Mouse (Mus musculus): ENCODE measurements around the gene Fam118b. TPM values are rescaled to one million over a fixed set of nuclear protein-coding genes. Genes with fewer than 3 reads are reported as not detected.

The Fam118b gene
- polyA plus RNA-seq, 1 experiment from 2014 or later, result 58.2 TPM

- no peak for ATAC-seq
- Histone ChIP-seq H3K4me3 (ENCODE audit: low read length) (no peak overlapping the region), H3K9me3 (ENCODE audit: control insufficient read depth, low read length) (peaks cover 5% of the 10 kb centered on the region; the same call in 1 of the 2 replicates), H3K36me3 (ENCODE audit: control insufficient read depth, insufficient read depth, low read length) (no peaks in the 10 kb centered on the region), H3K4me2 (ENCODE audit: low read depth, low read length) (no peak overlapping the region), H3K27me3 (replicated peaks; ENCODE audit: control insufficient read depth, insufficient read depth, low read length) (no peaks in the 10 kb centered on the region), H3K9ac (ENCODE audit: low read depth, low read length) (no peak overlapping the region), H3K4me1 (ENCODE audit: control insufficient read depth, insufficient read depth, low read length) (peaks cover 6% of the 10 kb centered on the region; the same call in 1 of the 2 replicates), H3K27ac (ENCODE audit: low read length) (no peak overlapping the region)
- WGBS, result 82% methylated on average over 5 of the region's 5 CpGs
Observed at GRCm38 (mm10) chr9:35293465-35293864, 25.9 kb upstream of the Fam118b start.

- Histone ChIP-seq H3K4me2 (ENCODE audit: low read depth, low read length) (no peak overlapping the region), H3K4me1 (ENCODE audit: control insufficient read depth, insufficient read depth, low read length) (peaks cover 6% of the 10 kb centered on the region; the same call in 1 of the 2 replicates), H3K9ac (ENCODE audit: low read depth, low read length) (no peak overlapping the region), H3K27ac (ENCODE audit: low read length) (no peak overlapping the region), H3K4me3 (ENCODE audit: low read length) (no peak overlapping the region), H3K27me3 (replicated peaks; ENCODE audit: control insufficient read depth, insufficient read depth, low read length) (no peaks in the 10 kb centered on the region), H3K9me3 (ENCODE audit: control insufficient read depth, low read length) (no peaks in the 10 kb centered on the region), H3K36me3 (ENCODE audit: control insufficient read depth, insufficient read depth, low read length) (no peaks in the 10 kb centered on the region)
- 60% methylated on average over 4 of the region's 4 CpGs for WGBS
- peak; percentile 39 for ATAC-seq
Observed at GRCm38 (mm10) chr9:35290916-35291315, 23.3 kb upstream of the Fam118b start.

- Histone ChIP-seq H3K27me3 (replicated peaks; ENCODE audit: control insufficient read depth, insufficient read depth, low read length) (no peaks in the 10 kb centered on the region), H3K9me3 (ENCODE audit: control insufficient read depth, low read length) (no peaks in the 10 kb centered on the region), H3K36me3 (ENCODE audit: control insufficient read depth, insufficient read depth, low read length) (no peaks in the 10 kb centered on the region), H3K4me3 (ENCODE audit: low read length) (no peak overlapping the region), H3K4me1 (ENCODE audit: control insufficient read depth, insufficient read depth, low read length) (peaks cover 6% of the 10 kb centered on the region; the same call in 1 of the 2 replicates), H3K4me2 (ENCODE audit: low read depth, low read length) (peak overlapping the region; percentile 20; the same call in 1 of the 2 replicates), H3K27ac (ENCODE audit: low read length) (0 out of 2 replicates have a peak overlapping the region, but pooled peaks have one; percentile 35), H3K9ac (ENCODE audit: low read depth, low read length) (no peak overlapping the region)
- 79% methylated on average over 3 of the region's 3 CpGs for WGBS
- peak; percentile 83 for ATAC-seq
Observed at GRCm38 (mm10) chr9:35290417-35290816, 22.8 kb upstream of the Fam118b start.

DNA sequence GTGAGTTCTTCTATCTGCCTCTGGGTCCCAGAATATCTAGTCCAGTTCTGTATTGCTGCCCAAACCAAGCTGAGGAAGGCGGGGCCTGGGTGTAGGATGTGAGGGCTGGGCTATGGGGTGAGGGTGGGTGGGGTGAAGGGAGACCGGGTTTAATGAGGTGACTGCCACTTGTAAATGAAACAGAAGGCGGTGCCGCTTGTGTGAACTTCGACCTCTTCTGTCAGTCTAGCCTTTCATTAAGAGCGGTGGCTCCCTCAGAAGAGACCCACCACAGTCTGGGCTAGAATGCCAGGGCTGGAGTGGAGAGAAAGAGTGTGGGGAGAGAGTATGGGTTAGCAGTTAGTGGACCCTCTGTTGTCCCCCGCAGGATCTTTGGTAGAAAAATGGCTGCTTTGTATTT is 22.4 kb upstream of the Fam118b start:
- Histone ChIP-seq H3K9ac (ENCODE audit: low read depth, low read length) (no peak overlapping the region), H3K4me2 (ENCODE audit: low read depth, low read length) (peak overlapping the region; percentile 20; the same call in 1 of the 2 replicates), H3K4me1 (ENCODE audit: control insufficient read depth, insufficient read depth, low read length) (peaks cover 6% of the 10 kb centered on the region; the same call in 1 of the 2 replicates), H3K36me3 (ENCODE audit: control insufficient read depth, insufficient read depth, low read length) (no peaks in the 10 kb centered on the region), H3K27me3 (replicated peaks; ENCODE audit: control insufficient read depth, insufficient read depth, low read length) (no peaks in the 10 kb centered on the region), H3K27ac (ENCODE audit: low read length) (0 out of 2 replicates have a peak overlapping the region, but pooled peaks have one; percentile 35), H3K4me3 (ENCODE audit: low read length) (no peak overlapping the region), H3K9me3 (ENCODE audit: control insufficient read depth, low read length) (no peaks in the 10 kb centered on the region)
- WGBS, result 33% methylated on average over 7 of the region's 7 CpGs
- ATAC-seq, result peak; percentile 89

- no peak overlapping the region for H3K27ac ChIP-seq (ENCODE audit: low read length)
- no peak for ATAC-seq
- H3K9me3 ChIP-seq (ENCODE audit: control insufficient read depth, low read length), result no peaks in the 10 kb centered on the region
- H3K27me3 ChIP-seq (replicated peaks; ENCODE audit: control insufficient read depth, insufficient read depth, low read length), result no peaks in the 10 kb centered on the region
- no peak overlapping the region for H3K4me2 ChIP-seq (ENCODE audit: low read depth, low read length)
- no peaks in the 10 kb centered on the region for H3K36me3 ChIP-seq (ENCODE audit: control insufficient read depth, insufficient read depth, low read length)
- no peak overlapping the region for H3K4me3 ChIP-seq (ENCODE audit: low read length)
- peaks cover 6% of the 10 kb centered on the region; the same call in 1 of the 2 replicates for H3K4me1 ChIP-seq (ENCODE audit: control insufficient read depth, insufficient read depth, low read length)
- no peak overlapping the region for H3K9ac ChIP-seq (ENCODE audit: low read depth, low read length)
- WGBS, result 90% methylated on average over 3 of the region's 3 CpGs
Observed at GRCm38 (mm10) chr9:35286351-35286750, 18.7 kb upstream of the Fam118b start.

DNA sequence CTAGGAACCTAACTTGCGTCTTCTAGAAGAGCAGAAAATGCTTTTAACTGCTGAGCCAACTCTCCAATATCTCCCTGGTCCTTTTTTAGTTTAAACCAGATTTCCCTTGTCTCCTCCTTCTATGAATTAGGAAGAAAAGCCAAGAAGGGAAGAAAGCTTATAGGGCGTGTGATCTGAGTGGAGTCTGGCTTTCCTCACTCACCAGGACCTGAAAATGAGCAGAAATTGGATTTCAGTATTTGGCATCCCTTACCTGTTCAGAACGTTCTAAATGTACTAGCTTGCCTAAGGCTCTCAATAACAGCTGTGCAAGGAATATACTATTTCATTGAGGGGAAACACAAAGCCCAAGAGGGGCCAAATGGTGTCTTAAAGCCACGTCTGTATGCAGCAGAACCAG is 16.7 kb upstream of the Fam118b start:
- Histone ChIP-seq H3K4me1 (ENCODE audit: control insufficient read depth, insufficient read depth, low read length) (no peaks in the 10 kb centered on the region; the same call in 1 of the 2 replicates), H3K9me3 (ENCODE audit: control insufficient read depth, low read length) (no peaks in the 10 kb centered on the region), H3K4me3 (ENCODE audit: low read length) (no peak overlapping the region), H3K27me3 (replicated peaks; ENCODE audit: control insufficient read depth, insufficient read depth, low read length) (no peaks in the 10 kb centered on the region), H3K36me3 (ENCODE audit: control insufficient read depth, insufficient read depth, low read length) (no peaks in the 10 kb centered on the region), H3K9ac (ENCODE audit: low read depth, low read length) (no peak overlapping the region), H3K27ac (ENCODE audit: low read length) (no peak overlapping the region), H3K4me2 (ENCODE audit: low read depth, low read length) (no peak overlapping the region)
- WGBS, result 77% methylated on average over 4 of the region's 4 CpGs
- ATAC-seq, result no peak

GRCm38 (mm10) chr9:35283415-35284069 is 15.9 kb upstream of the Fam118b start:
- 74% methylated on average over 13 of the region's 13 CpGs for WGBS
- H3K9ac ChIP-seq (ENCODE audit: low read depth, low read length), result no peak overlapping the region
- H3K4me2 ChIP-seq (ENCODE audit: low read depth, low read length), result no peak overlapping the region
- H3K36me3 ChIP-seq (ENCODE audit: control insufficient read depth, insufficient read depth, low read length), result no peaks in the 10 kb centered on the region
- no peaks in the 10 kb centered on the region for H3K27me3 ChIP-seq (replicated peaks; ENCODE audit: control insufficient read depth, insufficient read depth, low read length)
- no peak overlapping the region for H3K27ac ChIP-seq (ENCODE audit: low read length)
- H3K4me3 ChIP-seq (ENCODE audit: low read length), result no peak overlapping the region
- 0 out of 2 replicates have a peak, but pooled peaks have one; percentile 24 for ATAC-seq
- no peaks in the 10 kb centered on the region for H3K9me3 ChIP-seq (ENCODE audit: control insufficient read depth, low read length)
- no peaks in the 10 kb centered on the region for H3K4me1 ChIP-seq (ENCODE audit: control insufficient read depth, insufficient read depth, low read length)

DNA sequence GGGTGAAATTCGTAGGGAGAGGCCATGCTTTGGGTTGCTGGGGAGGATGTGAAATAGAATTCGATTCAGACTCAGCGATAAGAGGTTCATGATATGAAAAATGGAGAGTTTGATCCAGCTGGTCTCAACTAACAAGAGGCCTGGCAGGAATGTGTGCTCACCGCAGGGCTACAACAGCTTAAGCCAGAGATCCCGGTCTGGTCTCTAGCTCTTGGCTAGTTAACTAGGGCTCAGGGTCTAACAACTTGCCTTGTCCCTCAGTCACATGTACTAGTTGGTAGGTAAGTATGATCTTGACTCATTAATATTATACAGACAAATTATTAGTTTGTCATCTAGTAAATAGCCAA is 15.2 kb upstream of the Fam118b start:
- Histone ChIP-seq H3K9ac (ENCODE audit: low read depth, low read length) (no peak overlapping the region), H3K27me3 (replicated peaks; ENCODE audit: control insufficient read depth, insufficient read depth, low read length) (no peaks in the 10 kb centered on the region), H3K27ac (ENCODE audit: low read length) (no peak overlapping the region), H3K4me1 (ENCODE audit: control insufficient read depth, insufficient read depth, low read length) (no peaks in the 10 kb centered on the region), H3K9me3 (ENCODE audit: control insufficient read depth, low read length) (no peaks in the 10 kb centered on the region), H3K4me3 (ENCODE audit: low read length) (no peak overlapping the region), H3K36me3 (ENCODE audit: control insufficient read depth, insufficient read depth, low read length) (no peaks in the 10 kb centered on the region), H3K4me2 (ENCODE audit: low read depth, low read length) (no peak overlapping the region)
- 0 out of 2 replicates have a peak, but pooled peaks have one; percentile 18 for ATAC-seq
- 62% methylated on average over 5 of the region's 5 CpGs for WGBS

DNA sequence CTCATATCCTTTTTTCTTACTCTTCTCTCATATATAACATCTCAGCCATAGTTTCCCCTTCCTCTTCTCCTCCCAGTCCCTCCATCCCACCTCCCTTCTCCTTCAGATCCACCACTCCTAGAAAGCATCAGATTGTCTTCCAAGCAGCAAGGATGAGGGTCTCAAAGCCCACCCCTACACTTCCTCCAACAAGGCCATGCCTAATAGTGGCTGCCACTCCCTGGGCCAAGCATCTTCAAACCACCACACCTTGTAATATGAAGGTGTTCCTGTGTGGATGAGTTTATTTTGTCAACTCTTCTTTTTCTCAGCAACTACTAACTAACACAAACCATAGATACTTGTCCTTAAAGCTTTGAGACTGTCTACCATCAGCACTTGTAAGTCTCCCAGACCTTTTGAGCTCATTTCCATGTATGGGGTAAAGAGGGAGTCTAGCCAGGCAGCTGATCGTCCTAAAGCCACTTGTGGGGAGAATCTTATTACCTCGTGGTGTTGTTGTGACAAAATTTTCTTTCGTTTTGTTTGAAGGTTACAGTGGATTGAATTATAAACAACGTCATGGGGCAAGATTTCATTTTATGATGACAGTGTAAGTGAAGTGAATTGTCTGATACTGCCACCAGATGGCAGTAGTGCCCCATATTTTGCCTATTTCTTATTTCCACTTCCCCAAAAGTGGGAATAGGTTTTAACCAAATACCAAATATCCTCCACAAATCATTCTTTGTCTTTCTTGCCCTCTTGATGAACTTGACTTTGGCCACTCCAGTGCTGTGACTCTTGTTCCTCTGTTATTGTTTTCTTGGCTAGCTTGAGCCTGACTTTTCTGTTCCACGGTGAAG is 14.6 kb upstream of the Fam118b start:
- WGBS, result 13% methylated on average over 5 of the region's 5 CpGs
- no peaks in the 10 kb centered on the region for H3K9me3 ChIP-seq (ENCODE audit: control insufficient read depth, low read length)
- no peak overlapping the region for H3K4me3 ChIP-seq (ENCODE audit: low read length)
- no peak overlapping the region for H3K9ac ChIP-seq (ENCODE audit: low read depth, low read length)
- ATAC-seq, result no peak
- H3K27ac ChIP-seq (ENCODE audit: low read length), result no peak overlapping the region
- no peaks in the 10 kb centered on the region for H3K4me1 ChIP-seq (ENCODE audit: control insufficient read depth, insufficient read depth, low read length)
- no peaks in the 10 kb centered on the region for H3K27me3 ChIP-seq (replicated peaks; ENCODE audit: control insufficient read depth, insufficient read depth, low read length)
- H3K36me3 ChIP-seq (ENCODE audit: control insufficient read depth, insufficient read depth, low read length), result no peaks in the 10 kb centered on the region
- no peak overlapping the region for H3K4me2 ChIP-seq (ENCODE audit: low read depth, low read length)

All from intestine, embryonic 16.5 days (tissue).